Mouse (Mus musculus) kidney, adult 2 months (tissue): ENCODE measurements around the gene Grip1.

ENCODE experiments used
- CTCF ChIP-seq: fragments of 200-500 bp; conservative IDR thresholded peaks from 2 replicates; pipeline ENCODE4 v1.5.1; 2011; ENCODE audit warnings: low read depth, mild to moderate bottlenecking, control low read depth, low read length, moderate library complexity, mixed read lengths; ENCODE audit not compliant: insufficient read depth, insufficient read length
- POLR2A ChIP-seq: fragments of 200-500 bp; IDR thresholded peaks from one replicate; pipeline ENCODE4 v1.6.1; 2011; ENCODE audit warnings: low read depth, low read length, control low read depth

- TF ChIP-seq CTCF: no peak
- no peak for TF ChIP-seq POLR2A
Observed at GRCm38 (mm10) chr10:119452698-119453097, 932 bp upstream of the Grip1 start.
